Mouse (Mus musculus) gastrocnemius, postnatal 25 days (tissue): ENCODE data around the gene Ptk7. TPM values are rescaled to one million over a fixed set of nuclear protein-coding genes. Genes with fewer than 3 reads are reported as not detected.

Source experiments
- DNase-seq: peaks from one replicate; pipeline ENCODE4 v3.0.0; 2022
- total RNA-seq, 2 experiments: library from RNA; stranded (reverse); gene quantifications; 1 replicate in 1 of 2; 2 replicates in 1 of 2; pipeline ENCODE4 v1.2.3; 2021

Ptk7 gene
- total RNA-seq, 2 experiments from 2014 or later = 1.1 to 1.3 TPM

GRCm38 (mm10) chr17:46556584-46556945, 72.7 kb downstream of the Ptk7 start:
- no peak for DNase-seq

GRCm38 (mm10) chr17:46555673-46556583, 73.4 kb downstream of the Ptk7 start, which contains the start of gene Srf:
Gene Srf, minus strand, starts transcription at chr17:46556175.
- DNase-seq = peak; percentile 97

- DNase-seq = peak; percentile 55
Measured at GRCm38 (mm10) chr17:46554977-46555672, 74.2 kb downstream of the Ptk7 start.

DNA sequence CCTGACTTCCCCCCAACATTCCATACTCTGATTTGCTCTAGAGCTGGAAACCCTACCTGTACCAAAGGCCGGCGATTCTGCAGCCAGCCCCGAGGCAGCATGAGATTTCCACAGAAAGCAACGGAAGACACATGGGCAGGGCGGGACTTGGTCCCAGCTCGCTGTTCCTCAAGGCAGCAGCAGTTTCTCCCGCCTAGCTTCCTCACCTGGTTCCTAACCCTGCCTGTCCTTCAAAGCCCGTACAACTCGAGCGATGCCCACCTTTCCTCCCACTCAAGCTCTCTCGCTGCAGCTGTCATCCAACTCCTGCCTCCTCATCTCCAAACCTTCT, 74.7 kb downstream of the Ptk7 start:
- no peak for DNase-seq

DNA sequence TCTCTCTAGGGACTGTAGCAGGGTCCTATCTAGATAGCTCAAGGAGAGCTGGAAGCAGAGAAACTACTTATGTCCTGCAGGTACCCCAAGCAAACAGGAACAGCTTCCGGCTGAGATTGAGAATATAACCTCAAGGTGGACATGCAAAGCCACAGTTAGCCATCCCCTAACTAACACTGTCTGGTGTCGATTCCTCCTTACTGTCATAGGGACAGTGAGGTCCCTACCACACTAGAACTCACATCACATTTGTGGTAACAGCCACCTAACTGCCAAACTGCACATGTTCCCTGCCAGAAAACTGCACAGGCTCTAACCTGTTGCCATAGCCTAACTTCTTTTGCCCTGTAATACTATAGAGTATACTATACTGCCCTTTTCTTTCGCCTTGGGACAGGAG, 75.4 kb downstream of the Ptk7 start:
- DNase-seq = no peak

- no peak for DNase-seq
Measured at GRCm38 (mm10) chr17:46553469-46553868, 75.8 kb downstream of the Ptk7 start.

DNA sequence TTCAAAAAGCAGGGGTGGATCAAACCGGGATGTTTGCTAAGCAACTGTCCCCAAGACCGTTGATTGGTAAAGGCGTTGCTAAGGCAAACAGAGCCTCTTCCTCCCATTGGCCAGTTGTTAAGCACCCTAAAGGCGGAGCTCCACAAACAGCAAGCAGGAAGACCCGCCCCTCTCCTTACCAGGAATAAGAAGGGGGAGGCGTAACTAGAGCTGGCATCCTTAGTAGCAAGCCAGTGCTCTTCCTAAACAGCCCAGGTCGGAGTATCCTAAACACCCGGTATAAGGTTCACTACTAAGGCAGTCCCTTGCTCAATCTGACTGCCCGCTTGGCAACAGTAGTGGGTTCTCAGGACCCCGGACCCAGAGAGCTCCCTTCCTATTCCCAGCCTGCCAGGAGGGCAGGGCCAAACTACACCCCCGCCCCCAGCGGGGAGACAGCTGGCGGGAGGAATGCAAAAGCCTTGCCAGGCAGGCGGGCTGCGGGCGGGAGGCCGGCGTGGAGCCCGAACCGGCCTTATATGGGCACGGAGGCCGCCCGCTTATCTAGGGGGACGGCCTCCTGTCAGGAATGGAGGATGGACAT, 76.4 kb downstream of the Ptk7 start:
- peak; percentile 93 for DNase-seq

DNA sequence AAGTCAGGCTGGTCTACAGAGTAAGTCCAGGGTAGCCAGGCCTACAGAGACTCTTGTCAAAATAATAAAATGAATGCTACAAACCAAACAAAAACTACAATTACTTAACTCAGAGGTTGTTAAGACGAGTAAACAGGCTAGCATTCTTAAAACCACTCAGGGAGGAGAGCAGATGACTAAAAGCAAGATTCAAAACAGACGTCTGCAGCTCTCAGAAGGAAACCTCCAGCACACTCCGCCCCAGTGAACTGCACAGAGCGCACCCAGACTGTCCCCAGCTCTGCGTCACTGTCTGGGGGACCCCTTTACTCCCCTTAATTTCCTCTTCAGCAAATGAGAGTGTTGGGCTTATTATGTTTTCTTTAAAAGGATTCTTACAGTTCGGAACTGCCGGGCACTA, 77.2 kb downstream of the Ptk7 start:
- no peak for DNase-seq

DNA sequence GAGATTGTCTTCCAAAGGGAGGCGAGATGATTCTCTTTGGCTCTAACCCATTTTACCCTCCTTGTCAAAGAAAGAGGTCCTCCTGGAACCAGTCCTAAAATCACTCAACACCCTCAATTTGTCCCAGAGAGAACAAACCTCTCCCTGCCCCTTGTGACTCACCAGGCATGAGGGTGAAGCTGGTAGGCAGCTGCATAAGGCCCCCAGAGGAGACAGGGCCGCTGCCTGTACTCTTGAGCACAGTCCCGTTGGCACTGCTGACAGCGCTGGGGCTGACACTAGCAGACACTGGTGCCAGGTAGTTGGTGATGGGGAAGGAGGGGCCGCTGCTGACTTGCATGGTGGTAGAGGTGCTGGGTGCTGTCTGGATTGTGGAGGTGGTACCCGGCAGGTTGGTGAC, 77.9 kb downstream of the Ptk7 start:
- DNase-seq = no peak

GRCm38 (mm10) chr17:46550904-46551303, 78.4 kb downstream of the Ptk7 start:
- no peak for DNase-seq

GRCm38 (mm10) chr17:46549642-46550041, 79.7 kb downstream of the Ptk7 start:
- no peak for DNase-seq

DNA sequence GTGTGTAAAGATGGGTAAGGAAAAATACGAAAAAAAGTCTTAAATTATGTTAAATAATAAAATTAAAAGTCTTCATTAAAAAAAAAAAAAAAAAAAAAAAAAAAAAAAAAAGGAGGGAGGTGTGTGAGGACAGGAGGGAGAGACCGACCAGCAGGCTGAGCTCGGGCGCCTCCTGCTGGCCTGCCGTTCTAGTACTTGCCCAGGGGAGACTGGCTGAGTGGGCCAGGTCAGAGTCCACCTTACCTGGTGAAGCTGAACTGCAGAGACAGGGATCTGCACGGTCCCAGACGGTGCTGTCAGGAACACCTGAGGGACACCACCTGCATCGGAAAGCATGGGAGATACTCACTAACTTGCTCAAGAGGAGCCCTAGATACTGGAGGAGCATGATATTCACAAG, 80.1 kb downstream of the Ptk7 start:
- DNase-seq = no peak

DNA sequence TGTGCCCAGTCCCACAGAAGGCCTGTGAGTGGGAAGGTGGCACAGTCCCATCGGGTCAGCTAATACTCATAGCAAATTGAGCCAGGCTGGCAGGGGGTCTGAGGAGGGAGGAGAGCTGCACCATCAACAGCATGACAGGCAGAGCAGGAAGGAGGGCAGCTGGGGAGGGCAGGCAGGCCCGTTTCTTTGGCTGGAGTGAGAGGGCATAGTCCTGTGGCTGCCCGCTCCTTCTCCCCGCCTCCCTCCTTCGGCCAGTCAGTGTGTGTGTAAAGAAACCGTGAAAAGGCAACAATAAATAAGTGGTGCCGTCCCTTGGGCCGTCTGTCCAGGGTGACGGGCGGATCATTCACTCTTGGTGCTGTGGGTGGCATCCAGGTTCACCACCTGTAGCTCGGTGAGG, 80.6 kb downstream of the Ptk7 start:
- no peak for DNase-seq

DNA sequence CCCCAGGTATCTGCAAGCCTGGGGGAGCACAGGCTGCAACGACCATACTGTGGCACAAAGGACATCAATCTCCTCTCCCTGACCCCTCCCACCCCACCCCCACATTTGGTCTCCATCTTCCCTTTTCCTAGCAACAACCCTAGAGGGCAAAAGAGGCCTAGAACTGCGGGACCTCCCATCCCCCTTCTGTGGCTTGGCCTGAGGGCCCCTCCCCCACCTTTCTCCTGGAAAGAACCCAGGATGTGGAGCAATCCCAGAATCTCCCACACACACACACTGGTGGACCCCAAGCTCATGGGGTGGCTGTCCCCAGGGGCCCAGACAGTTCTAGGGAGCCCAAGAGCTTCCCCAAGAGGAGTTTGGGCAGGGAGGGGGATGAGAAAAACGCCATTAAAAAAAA, 81.4 kb downstream of the Ptk7 start:
- DNase-seq = no peak

- no peak for DNase-seq
Measured at GRCm38 (mm10) chr17:46546995-46547394, 82.3 kb downstream of the Ptk7 start.

DNA sequence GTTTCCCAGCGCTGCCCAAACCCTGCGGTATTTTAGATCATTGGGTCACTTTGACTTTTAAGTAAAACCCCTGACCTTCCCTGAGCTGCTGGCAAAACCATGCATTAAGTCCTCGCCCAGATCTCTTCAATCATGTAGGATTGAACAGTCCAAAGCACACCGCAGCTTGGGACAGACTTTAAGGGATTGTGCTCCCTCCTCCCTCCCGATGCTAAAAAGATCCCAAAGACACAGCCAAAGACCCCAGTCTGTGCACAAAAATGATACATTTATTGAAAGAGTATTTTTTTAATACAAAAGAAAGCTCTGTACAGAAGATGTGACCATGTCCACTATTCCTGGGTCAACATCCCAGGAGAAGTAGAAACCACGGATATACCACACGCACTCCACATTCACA, 82.7 kb downstream of the Ptk7 start:
- no peak for DNase-seq

GRCm38 (mm10) chr17:46545813-46546564, 83.3 kb downstream of the Ptk7 start, which contains the start of gene Cul9:
Gene Cul9, minus strand, starts transcription at chr17:46546388.
- peak; percentile 73 for DNase-seq

DNA sequence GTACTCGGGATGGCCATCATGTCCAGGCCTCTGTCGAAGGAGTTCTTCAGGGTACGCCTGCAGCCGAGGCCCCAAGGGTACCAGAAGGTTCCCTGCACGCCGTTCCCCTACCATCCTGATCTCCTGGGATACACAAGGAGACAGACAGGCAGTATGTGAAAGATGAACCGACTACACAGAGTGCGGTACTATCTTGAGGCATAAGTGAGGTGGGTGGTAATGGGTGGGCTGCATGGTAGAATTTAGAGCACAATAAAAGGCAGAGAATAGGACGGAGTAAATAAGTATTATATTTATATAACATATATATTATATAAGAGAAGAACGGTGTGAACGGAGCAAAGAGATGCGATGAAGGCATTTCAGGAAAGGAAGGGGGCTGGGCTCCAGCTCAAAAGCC, 85.6 kb downstream of the Ptk7 start:
- no peak for DNase-seq

- peak; percentile 58 for DNase-seq
Measured at GRCm38 (mm10) chr17:46525579-46526307, 103.6 kb downstream of the Ptk7 start.

DNA sequence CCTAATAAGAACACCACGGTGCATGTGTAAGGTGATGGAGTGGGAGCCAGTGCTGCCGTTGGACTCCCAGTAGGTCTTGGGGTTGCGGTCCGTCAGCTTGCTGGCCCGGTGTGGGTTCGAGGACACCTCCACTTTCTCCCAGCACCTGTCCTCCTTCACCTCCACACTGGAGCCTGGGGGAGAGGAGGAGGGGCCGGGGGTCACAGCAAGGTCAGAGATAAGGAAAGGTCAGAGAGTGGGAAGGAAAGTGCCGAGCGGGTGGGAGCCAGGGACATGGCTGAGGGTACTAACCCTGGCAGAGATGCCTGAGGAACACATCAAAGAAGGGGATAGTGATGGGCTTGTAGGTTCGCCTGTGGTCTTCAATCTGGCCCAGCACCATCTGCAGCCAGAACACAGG, 104.2 kb downstream of the Ptk7 start:
- DNase-seq = no peak

- DNase-seq = no peak
Measured at GRCm38 (mm10) chr17:46521963-46522668, 107.2 kb downstream of the Ptk7 start.
